Mouse (Mus musculus) stomach, postnatal 0 days (tissue): ENCODE results near the gene Gemin5. TPM values are rescaled to one million over a fixed set of nuclear protein-coding genes. Genes with fewer than 3 reads are reported as not detected.

Source experiments
- ATAC-seq: fragments of 200-750 bp; cut with Nextera tagmentation; 2 replicates; pipeline ENCODE4 v1.8.0; 2017; ENCODE audit not compliant: low FRiP score, low TSS enrichment
- DNase-seq: peaks from one replicate; pipeline ENCODE4 v3.0.0-alpha.2; 2016; ENCODE audit warnings: low spot score
- H3K27ac ChIP-seq: fragments of 300-500 bp; sonication (generic); replicated peaks from 2 replicates; pipeline ENCODE4 v1.5.1; 2014; ENCODE audit warnings: mild to moderate bottlenecking, control low read depth
- H3K27me3 ChIP-seq: fragments of 300-500 bp; sonication (generic); 2 replicates; pipeline ENCODE4 v1.6.1; 2014; ENCODE audit warnings: low read length; ENCODE audit not compliant: control insufficient read depth, insufficient read depth
- H3K36me3 ChIP-seq: fragments of 300-500 bp; sonication (generic); 2 replicates; pipeline ENCODE4 v1.6.1; 2014; ENCODE audit warnings: low read length, mixed read lengths; ENCODE audit not compliant: control insufficient read depth, insufficient read depth
- H3K4me1 ChIP-seq: fragments of 300-500 bp; sonication (generic); replicated peaks from 2 replicates; pipeline ENCODE4 v1.6.1; 2014; ENCODE audit warnings: antibody characterized with exemption; ENCODE audit not compliant: control insufficient read depth, insufficient read depth
- H3K4me2 ChIP-seq: fragments of 300-500 bp; sonication (generic); replicated peaks from 2 replicates; pipeline ENCODE4 v1.6.1; 2014; ENCODE audit warnings: low read depth, mild to moderate bottlenecking, control low read depth, moderate library complexity
- H3K4me3 ChIP-seq: fragments of 300-500 bp; sonication (generic); 2 replicates; pipeline ENCODE4 v1.5.1; 2014; ENCODE audit warnings: low read depth, low read length, control low read depth
- H3K9ac ChIP-seq: fragments of 300-500 bp; sonication (generic); 2 replicates; pipeline ENCODE4 v1.6.1; 2014; ENCODE audit warnings: mild to moderate bottlenecking, low read length, control low read depth, mixed read lengths
- H3K9me3 ChIP-seq: fragments of 300-500 bp; sonication (generic); 2 replicates; pipeline ENCODE4 v1.6.1; 2016; ENCODE audit warnings: low read length; ENCODE audit not compliant: control insufficient read depth
- CTCF ChIP-seq: IDR thresholded peaks from 2 replicates; pipeline ENCODE4 v1.5.1; 2016; ENCODE audit warnings: antibody characterized with exemption, low read depth, mild to moderate bottlenecking, moderate library complexity
- EP300 ChIP-seq: optimal IDR thresholded peaks from 2 replicates; pipeline ENCODE3; 2016; ENCODE audit warnings: antibody characterized with exemption
- WGBS: fragments of 180-500 bp; shearing (Covaris S2); extraction: QIAGEN DNeasy Blood & Tissue Kit; methylation state at CpG from one replicate; pipeline ENCODE4 v1.1.7; 2014; 5-methylcytosine and 5-hydroxymethylcytosine counted together
- polyA plus RNA-seq: library from polyadenylated mRNA; unstranded; fragments of >200 nt; fragmentation: Nextera tagmentation; extraction: Ambion mirVana; gene quantifications from 2 replicates; pipeline ENCODE4 v1.2.1, GENCODE M21; 2015

Gene Gemin5
- polyA plus RNA-seq, 1 experiment from 2014 or later: 4.4 TPM

GRCm38 (mm10) chr11:58126397-58127160 is 41.8 kb downstream of the Gemin5 start:
- DNase-seq: peak; percentile 42
- Histone ChIP-seq H3K4me1 (no peaks in the 10 kb centered on the region), H3K9ac (no peak overlapping the region), H3K9me3 (no peaks in the 10 kb centered on the region), H3K4me2 (no peak overlapping the region), H3K4me3 (no peak overlapping the region), H3K36me3 (peaks cover 5% of the 10 kb centered on the region), H3K27me3 (no peaks in the 10 kb centered on the region), H3K27ac (no peak overlapping the region)
- ATAC-seq: peak; percentile 35; the same call in 1 of the 2 replicates
- TF ChIP-seq CTCF (peak; percentile 50), EP300 (no peak)
- 54% methylated on average over 7 of the region's 7 CpGs for whole genome bisulfite sequencing

- no peak overlapping the region for H3K9ac ChIP-seq
- H3K36me3 ChIP-seq: peaks cover 5% of the 10 kb centered on the region
- H3K27me3 ChIP-seq: no peaks in the 10 kb centered on the region
- WGBS: 62% methylated on average over 11 of the region's 11 CpGs
- H3K9me3 ChIP-seq: no peaks in the 10 kb centered on the region
- DNase-seq (no peak), ATAC-seq (no peak)
- TF ChIP-seq EP300 (no peak), CTCF (no peak)
- H3K4me2 ChIP-seq: no peak overlapping the region
- H3K4me1 ChIP-seq: no peaks in the 10 kb centered on the region
- no peak overlapping the region for H3K27ac ChIP-seq
- no peak overlapping the region for H3K4me3 ChIP-seq
Measured at GRCm38 (mm10) chr11:58125021-58125420, 43.3 kb downstream of the Gemin5 start.

GRCm38 (mm10) chr11:58123711-58124110 is 44.6 kb downstream of the Gemin5 start:
- no peak for ATAC-seq

GRCm38 (mm10) chr11:58121351-58121750 is 47.0 kb downstream of the Gemin5 start:
- Histone ChIP-seq H3K4me1 (no peaks in the 10 kb centered on the region), H3K27me3 (no peaks in the 10 kb centered on the region), H3K9me3 (no peaks in the 10 kb centered on the region), H3K4me2 (no peak overlapping the region), H3K27ac (no peak overlapping the region), H3K4me3 (no peak overlapping the region), H3K9ac (no peak overlapping the region), H3K36me3 (peaks cover 8% of the 10 kb centered on the region)
- ATAC-seq (no peak), DNase-seq (no peak)
- WGBS: 90% methylated on average over 9 of the region's 9 CpGs
- no peak for TF ChIP-seq CTCF
- no peak for TF ChIP-seq EP300

More at GRCm38 (mm10) chr11:58123711-58124110, 44.6 kb downstream of the Gemin5 start:
- H3K27me3 ChIP-seq: no peaks in the 10 kb centered on the region
- H3K9ac ChIP-seq: no peak overlapping the region
- DNase-seq: no peak
- H3K9me3 ChIP-seq: no peaks in the 10 kb centered on the region
- H3K36me3 ChIP-seq: peaks cover 5% of the 10 kb centered on the region
- TF ChIP-seq CTCF (no peak), EP300 (no peak)
- 88% methylated on average over 2 of the region's 2 CpGs for WGBS
- no peak overlapping the region for H3K4me2 ChIP-seq
- no peak overlapping the region for H3K4me3 ChIP-seq
- no peak overlapping the region for H3K27ac ChIP-seq
- H3K4me1 ChIP-seq: no peaks in the 10 kb centered on the region

- Histone ChIP-seq H3K4me2 (no peak overlapping the region), H3K36me3 (peaks cover 8% of the 10 kb centered on the region), H3K4me1 (no peaks in the 10 kb centered on the region), H3K27me3 (no peaks in the 10 kb centered on the region), H3K9ac (no peak overlapping the region), H3K27ac (no peak overlapping the region), H3K9me3 (no peaks in the 10 kb centered on the region), H3K4me3 (no peak overlapping the region)
- 81% methylated on average over 3 of the region's 3 CpGs for WGBS
- no peak for ATAC-seq
- no peak for DNase-seq
- TF ChIP-seq EP300: no peak
- TF ChIP-seq CTCF: no peak
Measured at GRCm38 (mm10) chr11:58120655-58121054, 47.7 kb downstream of the Gemin5 start.

- ATAC-seq (no peak), DNase-seq (no peak)
- 88% methylated on average over 10 of the region's 10 CpGs for WGBS
- H3K4me2 ChIP-seq: no peak overlapping the region
- no peaks in the 10 kb centered on the region for H3K27me3 ChIP-seq
- no peak overlapping the region for H3K4me3 ChIP-seq
- H3K36me3 ChIP-seq: peaks cover 20% of the 10 kb centered on the region
- H3K4me1 ChIP-seq: no peaks in the 10 kb centered on the region
- H3K9ac ChIP-seq: no peak overlapping the region
- TF ChIP-seq CTCF (no peak), EP300 (no peak)
- H3K9me3 ChIP-seq: no peaks in the 10 kb centered on the region
- no peak overlapping the region for H3K27ac ChIP-seq
Measured at GRCm38 (mm10) chr11:58117044-58117652, 51.2 kb downstream of the Gemin5 start.
